Mouse (Mus musculus) left cerebral cortex, postnatal 25 days (tissue): ENCODE measurements at regions not wholly inside any gene's neighbourhood (a gene's known extent, or its start where the extent isn't known, plus 50 kb on each side); places are given as distances from the start of the nearest gene placed in this dataset.
A peak's percentile ranks its signal among the peaks of the same experiment; 100 is the strongest.

ENCODE experiments used
- DNase-seq, 2 experiments: peaks; one replicate each; pipeline ENCODE4 v3.0.0; 2022; ENCODE audit warnings: low spot score in 2 of 2, mixed read lengths in 1 of 2
- intact Hi-C: fragments of 180-260 bp; cut with DNase I; formaldehyde crosslinking; loops from one replicate; pipeline ENCODE4 v1.15.1; 2025

- intact Hi-C loops: loop anchor here (2.0 kb wide), 1 partner anchor 61 kb away; no protein-coding TSS in a partner anchor
- no peak for DNase-seq
Measured at GRCm38 (mm10) chr11:31745866-31746248, 74.2 kb upstream of the Bod1 start.

- intact Hi-C loops: no loop called here
Measured at GRCm38 (mm10) chr11:31746488-31746887, 74.8 kb upstream of the Bod1 start.

GRCm38 (mm10) chr11:31746939-31747338, 75.3 kb upstream of the Bod1 start:
- intact Hi-C loops: no loop called here
- DNase-seq: no peak

More at GRCm38 (mm10) chr11:31746488-31746887, 74.8 kb upstream of the Bod1 start:
- no peak for DNase-seq

- DNase-seq: no peak
- intact Hi-C loops: no loop called here
Measured at GRCm38 (mm10) chr11:31748275-31748815, 76.7 kb upstream of the Bod1 start.

GRCm38 (mm10) chr11:31751274-31751673, 79.6 kb upstream of the Bod1 start:
- intact Hi-C loops: no loop called here
- no peak for DNase-seq

- intact Hi-C loops: loop anchor here (2.0 kb wide), 1 partner anchor 68 kb away; no protein-coding TSS in a partner anchor
- no peak for DNase-seq
Measured at GRCm38 (mm10) chr11:31753211-31753610, 81.5 kb upstream of the Bod1 start.

- peak; percentile 65 to 89 for DNase-seq
- intact Hi-C loops: loop anchor here (2.0 kb wide), 1 partner anchor 69 kb away; no protein-coding TSS in a partner anchor
Measured at GRCm38 (mm10) chr11:31753711-31754161, 82.1 kb upstream of the Bod1 start.

GRCm38 (mm10) chr11:31754416-31754815, 82.7 kb upstream of the Bod1 start:
- no peak for DNase-seq
- intact Hi-C loops: no loop called here

- intact Hi-C loops: no loop called here
- DNase-seq: no peak
Measured at GRCm38 (mm10) chr11:31755858-31756257, 84.2 kb upstream of the Bod1 start.

GRCm38 (mm10) chr11:31756355-31757145, 84.9 kb upstream of the Bod1 start:
- DNase-seq: no peak
- intact Hi-C loops: no loop called here

GRCm38 (mm10) chr11:31759868-31760765, 88.4 kb upstream of the Bod1 start:
- DNase-seq: peak; percentile 59 to 80
- intact Hi-C loops: loop anchor here (5.0 kb wide), 2 partner anchors 112 to 177 kb away; partner anchors contain the start of gene Cpeb4

- intact Hi-C loops: loop anchor here (2.0 to 5.0 kb wide), 3 partner anchors 39 to 173 kb away; partner anchors contain the start of gene Cpeb4
- peak in 1 of 2 experiments; percentile 70 for DNase-seq
Measured at GRCm38 (mm10) chr11:31763856-31764255, 92.2 kb upstream of the Bod1 start.

GRCm38 (mm10) chr11:31766296-31766695, 94.6 kb upstream of the Bod1 start:
- intact Hi-C loops: no loop called here
- no peak for DNase-seq

- intact Hi-C loops: no loop called here
- DNase-seq: peak; percentile 72 to 88
Measured at GRCm38 (mm10) chr11:31767727-31768495, 96.2 kb upstream of the Bod1 start.

GRCm38 (mm10) chr11:31769804-31770654, 98.3 kb upstream of the Bod1 start:
- peak; percentile 41 to 54 for DNase-seq
- intact Hi-C loops: loop anchor here (2.0 kb wide), 1 partner anchor 57 kb away; no protein-coding TSS in a partner anchor

- intact Hi-C loops: loop anchor here (1.0 to 2.0 kb wide), 2 partner anchors 45 to 58 kb away; no protein-coding TSS in a partner anchor
- DNase-seq: peak; percentile 79 to 95
Measured at GRCm38 (mm10) chr11:31770881-31771280, 99.2 kb upstream of the Bod1 start.

- DNase-seq: no peak
- intact Hi-C loops: loop anchor here (1.0 to 2.0 kb wide), 2 partner anchors 45 to 59 kb away; no protein-coding TSS in a partner anchor
Measured at GRCm38 (mm10) chr11:31771491-31772439, 100.1 kb upstream of the Bod1 start.
